Mouse (Mus musculus) CH12.LX (cell line): ENCODE measurements at regions not wholly inside any gene's neighbourhood (a gene's known extent, or its start where the extent isn't known, plus 50 kb on each side); places are given as distances from the start of the nearest gene placed in this dataset.

Experiments used
- DNase-seq: peaks from one replicate; pipeline ENCODE4 v3.0.0-alpha.2; 2013; ENCODE audit errors: extremely low read depth
- H3K27ac ChIP-seq: 2 replicates; pipeline ENCODE4 v1.5.1; 2012; ENCODE audit warnings: low read depth, mild to moderate bottlenecking, control low read depth, moderate library complexity; ENCODE audit not compliant: insufficient read depth
- H3K27me3 ChIP-seq: replicated peaks from 2 replicates; pipeline ENCODE3; 2012; ENCODE audit warnings: inconsistent platforms
- H3K36me3 ChIP-seq, 2 experiments: replicated peaks in 1 of 2; 2 replicates each; pipeline versions ENCODE3 to v1.6.1; 2012; ENCODE audit warnings: inconsistent platforms in 1 of 2, low read length in 1 of 2, mild to moderate bottlenecking in 1 of 2, mixed read lengths in 1 of 2, moderate library complexity in 1 of 2; ENCODE audit not compliant: control insufficient read depth in 1 of 2, insufficient read depth in 1 of 2
- H3K4me1 ChIP-seq, 2 experiments: 2 replicates each; pipeline ENCODE4 v1.6.1; 2012; ENCODE audit warnings: inconsistent platforms in 1 of 2, moderate library complexity in 1 of 2; ENCODE audit not compliant: insufficient read depth in 2 of 2, control insufficient read depth in 1 of 2
- H3K4me2 ChIP-seq: 2 replicates; pipeline ENCODE4 v1.6.1; 2012; ENCODE audit warnings: low read depth, mild to moderate bottlenecking, control low read depth; ENCODE audit not compliant: poor library complexity, insufficient read depth, severe bottlenecking
- H3K4me3 ChIP-seq, 3 experiments: fragments of 150-350 bp in 1 of 3; sonication (generic) in 1 of 3; replicated peaks in 1 of 3; 2 replicates each; pipeline versions ENCODE3 to v1.5.1; 2011 to 2012; ENCODE audit warnings: low read depth in 2 of 3, low read length in 2 of 3, mild to moderate bottlenecking in 2 of 3, moderate library complexity in 2 of 3, control low read depth in 1 of 3, improper control_type of control experiment in 1 of 3, inconsistent platforms in 1 of 3, mixed read lengths in 1 of 3; ENCODE audit not compliant: poor library complexity in 1 of 3
- H3K79me2 ChIP-seq: replicated peaks from 2 replicates; pipeline ENCODE4 v1.6.1; 2012; ENCODE audit warnings: mild to moderate bottlenecking, moderate library complexity; ENCODE audit not compliant: control insufficient read depth, poor library complexity, insufficient read depth, severe bottlenecking; ENCODE audit errors: extremely low read depth
- H3K9ac ChIP-seq: 2 replicates; pipeline ENCODE4 v1.6.1; 2012; ENCODE audit warnings: low read depth, mild to moderate bottlenecking, control low read depth, moderate library complexity; ENCODE audit not compliant: insufficient read depth
- H3K9me3 ChIP-seq: replicated peaks from 2 replicates; pipeline ENCODE3; 2012; ENCODE audit warnings: low read length, inconsistent platforms, mixed read lengths
- BHLHE40 ChIP-seq: IDR thresholded peaks from 2 replicates; pipeline ENCODE4 v1.6.1; 2011; ENCODE audit warnings: mild to moderate bottlenecking, low read depth, low read length, improper control_type of control experiment
- CHD1 ChIP-seq: IDR thresholded peaks from 2 replicates; pipeline ENCODE4 v1.6.1; 2012; ENCODE audit warnings: low read depth, low read length, improper control_type of control experiment, inconsistent platforms
- CHD2 ChIP-seq: IDR thresholded peaks from 2 replicates; pipeline ENCODE4 v1.6.1; 2011; ENCODE audit warnings: low read length, improper control_type of control experiment
- IRF4 ChIP-seq: IDR thresholded peaks from 2 replicates; pipeline ENCODE4 v1.6.1; 2014; ENCODE audit warnings: low read depth, mild to moderate bottlenecking, inconsistent platforms, low read length, improper control_type of control experiment
- JUN ChIP-seq: IDR thresholded peaks from 2 replicates; pipeline ENCODE4 v1.6.1; 2011; ENCODE audit warnings: low read depth, mild to moderate bottlenecking, low read length, improper control_type of control experiment, moderate library complexity; ENCODE audit not compliant: insufficient read depth
- MAZ ChIP-seq: IDR thresholded peaks from 2 replicates; pipeline ENCODE4 v1.6.1; 2012; ENCODE audit warnings: low read depth, mild to moderate bottlenecking, inconsistent platforms, low read length, improper control_type of control experiment, moderate library complexity
- MEF2A ChIP-seq: IDR thresholded peaks from 2 replicates; pipeline ENCODE4 v1.6.1; 2014; ENCODE audit warnings: low read depth, mild to moderate bottlenecking, inconsistent platforms, low read length, improper control_type of control experiment, borderline replicate concordance
- MYC ChIP-seq: IDR thresholded peaks from 2 replicates; pipeline ENCODE4 v1.6.1; 2011; ENCODE audit warnings: low read depth, mild to moderate bottlenecking, improper control_type of control experiment, low read length
- NRF1 ChIP-seq: IDR thresholded peaks from 2 replicates; pipeline ENCODE4 v1.6.1; 2014; ENCODE audit warnings: low read depth, mild to moderate bottlenecking, inconsistent platforms, low read length, improper control_type of control experiment, moderate library complexity
- POLR2AphosphoS2 ChIP-seq: IDR thresholded peaks from 2 replicates; pipeline ENCODE4 v1.6.1; 2011; ENCODE audit warnings: low read depth, low read length, improper control_type of control experiment
- RAD21 ChIP-seq: IDR thresholded peaks from 2 replicates; pipeline ENCODE4 v1.6.1; 2011; ENCODE audit warnings: low read depth, mild to moderate bottlenecking, low read length, improper control_type of control experiment, moderate library complexity
- SIN3A ChIP-seq: IDR thresholded peaks from 2 replicates; pipeline ENCODE4 v1.6.1; 2012; ENCODE audit warnings: low read length, improper control_type of control experiment, inconsistent platforms
- UBTF ChIP-seq: IDR thresholded peaks from 2 replicates; pipeline ENCODE4 v1.6.1; 2012; ENCODE audit warnings: low read depth, mild to moderate bottlenecking, inconsistent platforms, low read length, improper control_type of control experiment, moderate library complexity
- USF1 ChIP-seq: IDR thresholded peaks from 2 replicates; pipeline ENCODE4 v1.6.1; 2014; ENCODE audit warnings: low read depth, mild to moderate bottlenecking, inconsistent platforms, low read length, improper control_type of control experiment
- ZC3H11A ChIP-seq: IDR thresholded peaks from 2 replicates; pipeline ENCODE4 v1.6.1; 2012; ENCODE audit warnings: low read depth, mild to moderate bottlenecking, inconsistent platforms, low read length, improper control_type of control experiment
- ZMIZ1 ChIP-seq: IDR thresholded peaks from 2 replicates; pipeline ENCODE4 v1.6.1; 2012; ENCODE audit warnings: low read depth, mild to moderate bottlenecking, inconsistent platforms, low read length, improper control_type of control experiment
- dilution Hi-C: fragments of 300-500 bp; cut with MboI; formaldehyde crosslinking; loops from 2 replicates; pipeline ENCODE4 v1.14.3; 2020; ENCODE audit warnings: low sequenced_read_pairs; ENCODE audit not compliant: extremely low pct_unique_long_range_greater_than_20kb, extremely low pct_ligation_motif_present
- in situ Hi-C: fragments of 300-500 bp; cut with MboI; formaldehyde crosslinking; loops from 3 replicates; pipeline ENCODE4 v1.14.3; 2019; ENCODE audit warnings: low sequenced_read_pairs, low pct_ligation_motif_present, low pct_unique_long_range_greater_than_20kb, mixed read lengths

DNA sequence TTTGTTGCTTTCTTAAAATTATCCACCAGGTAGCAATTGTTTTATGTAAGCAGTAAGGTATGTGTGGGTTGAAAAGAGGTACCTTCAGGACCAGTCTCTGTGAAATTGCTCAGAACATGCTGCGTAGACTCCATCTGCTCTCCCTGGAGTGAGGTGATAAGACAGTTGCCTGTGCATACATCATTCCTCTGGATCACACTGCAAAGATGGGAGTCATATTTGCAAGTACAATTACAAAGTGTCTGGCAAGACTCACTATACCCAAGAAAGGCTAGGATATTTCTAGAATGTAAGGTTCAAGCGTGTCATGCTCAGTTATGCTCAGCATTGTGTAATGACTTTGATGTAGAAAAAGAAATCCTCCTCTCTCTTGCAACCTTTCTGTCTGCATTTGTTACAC is 1283.5 kb upstream of the Slc10a2 start:
- Histone ChIP-seq H3K9ac (no peak overlapping the region), H3K4me2 (no peak overlapping the region), H3K36me3 (no peaks in the 10 kb centered on the region), H3K27ac (no peak overlapping the region), H3K4me3 (no peak overlapping the region), H3K27me3 (no peaks in the 10 kb centered on the region), H3K9me3 (peaks cover 13% of the 10 kb centered on the region), H3K4me1 (no peaks in the 10 kb centered on the region), H3K79me2 (no peaks in the 10 kb centered on the region)
- dilution Hi-C loops (no loop called here), in situ Hi-C loops (no loop called here)
- no peak for DNase-seq
- TF ChIP-seq MEF2A, result no peak
- no peak for TF ChIP-seq IRF4

DNA sequence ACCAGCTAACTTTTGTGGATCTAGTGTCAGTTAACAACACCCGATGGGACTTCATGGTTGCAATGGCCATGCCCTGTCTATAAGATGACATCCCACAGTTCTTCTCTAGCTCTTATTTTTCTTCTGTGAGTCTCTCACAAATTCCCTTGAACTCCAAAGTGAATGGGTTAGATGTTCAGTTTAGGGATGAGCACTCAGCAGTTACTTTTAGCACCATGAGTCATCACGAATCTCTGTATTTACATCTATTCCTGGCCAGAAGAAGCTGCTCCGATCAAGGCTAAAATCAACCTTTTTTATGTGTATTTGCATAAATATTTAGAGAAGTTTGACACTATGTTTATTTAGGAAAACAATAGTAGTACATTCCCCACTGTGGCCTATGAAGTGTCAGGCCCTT is 1269.6 kb upstream of the Slc10a2 start:
- H3K79me2 ChIP-seq, result no peaks in the 10 kb centered on the region
- TF ChIP-seq CHD1, result no peak
- TF ChIP-seq MYC, result no peak
- no peak for TF ChIP-seq ZC3H11A
- no peak for TF ChIP-seq RAD21
- no peak for TF ChIP-seq ZMIZ1
- no peak for TF ChIP-seq BHLHE40
- no peak for TF ChIP-seq CHD2
- no peak for TF ChIP-seq USF1
- no peak for TF ChIP-seq POLR2AphosphoS2
- TF ChIP-seq UBTF, result no peak
- TF ChIP-seq JUN, result no peak
- TF ChIP-seq SIN3A, result no peak
- TF ChIP-seq NRF1, result no peak
- no peak for TF ChIP-seq MAZ
- TF ChIP-seq, all 38 proteins: peak for 0
- Histone ChIP-seq H3K9me3 (peaks cover 11% of the 10 kb centered on the region), H3K4me3 (no peak overlapping the region), H3K27ac (no peak overlapping the region), H3K4me1 (no peaks in the 10 kb centered on the region), H3K9ac (no peak overlapping the region), H3K36me3 (no peaks in the 10 kb centered on the region), H3K4me2 (no peak overlapping the region), H3K27me3 (no peaks in the 10 kb centered on the region)
- no peak for DNase-seq
- dilution Hi-C loops, result no loop called here
- in situ Hi-C loops, result no loop called here
